Comparison of ENCODE assay signal across 16 mouse cellular contexts in genomic region chr7:46058882-46059281, GRCm38 (mm10). TPM values are rescaled to one million over a fixed set of nuclear protein-coding genes. Genes with fewer than 3 reads are reported as not detected.
DNase-seq lines count a peak whose midpoint lies in the region; ATAC-seq and TF ChIP-seq lines count a peak whose summit lies in the region.
"Had no signal": no experiment of that assay in that cellular context is flagged by ENCODE, and none has a peak within 500 bp of the region (broad histone marks: within the 10 kb centered on the region; RNA-seq: fewer than 3 reads in every experiment).

No protein-coding gene starts in this region.

- 82% methylated on average over 11 of the region's 11 CpGs for whole genome bisulfite sequencing in lung, adult 2 months
- 90% methylated on average over 11 of the region's 11 CpGs for WGBS in hindbrain, embryonic 12.5 days

- no peak for DNase-seq in lung, adult 2 months
- DNase-seq in lung, postnatal 25 days (ENCODE audit: low spot score) = no peak
- DNase-seq in thymus, postnatal 36 days = peak; percentile 37
- DNase-seq in neural tube, embryonic 10.5 days (ENCODE audit: extremely low spot score, low spot score) = no peak
- DNase-seq in left cerebral cortex, postnatal 36 days (ENCODE audit: low spot score in 2 of 2) = no peak
- DNase-seq: cerebellum, adult 2 months; heart, postnatal 14 days; kidney, postnatal 4 days had no signal

- H3K36me3 ChIP-seq in hindbrain, embryonic 12.5 days = peaks cover 92% of the 10 kb centered on the region

- no peak for TF ChIP-seq POLR2A in lung, adult 2 months (IDR thresholded peaks at IDR 0.05; ENCODE audit: borderline replicate concordance, extremely low read depth, low read depth, low read length)

- peak; percentile 78 to 81 for ATAC-seq in hematopoietic stem cell, adult 5-6 weeks (replicated peaks in 1 of 2; ENCODE audit: insufficient read depth in 1 of 2, low FRiP score in 2 of 2, low TSS enrichment in 1 of 2, low read depth in 1 of 2, poor library complexity in 2 of 2, severe bottlenecking in 2 of 2)
- ATAC-seq in neutrophil, adult 5-6 weeks (ENCODE audit: extremely low read depth, insufficient number of reproducible peaks, low FRiP score, poor library complexity, severe bottlenecking) = peak; percentile 68
- no peak for ATAC-seq in hindbrain, embryonic 12.5 days (ENCODE audit: low FRiP score)

- no peaks in the 10 kb centered on the region for H3K27me3 ChIP-seq in hindbrain, embryonic 12.5 days
- H3K27me3 ChIP-seq: embryonic facial prominence, embryonic 12.5 days; forebrain, embryonic 12.5 days; midbrain, embryonic 12.5 days had no signal

- no peaks in the 10 kb centered on the region for H3K4me1 ChIP-seq in lung, adult 2 months (ENCODE audit: control insufficient read depth, insufficient read depth, low read length)
- no peaks in the 10 kb centered on the region for H3K4me1 ChIP-seq in hindbrain, embryonic 12.5 days
- H3K4me1 ChIP-seq: embryonic facial prominence, embryonic 12.5 days; forebrain, embryonic 12.5 days; midbrain, embryonic 12.5 days had no signal

- H3K4me3 ChIP-seq in lung, adult 2 months (replicated peaks; ENCODE audit: extremely low read depth, low read depth, low read length) = peak overlapping the region; percentile 4
- H3K4me3 ChIP-seq in hindbrain, embryonic 12.5 days = no peak overlapping the region
- H3K4me3 ChIP-seq: embryonic facial prominence, embryonic 12.5 days; forebrain, embryonic 12.5 days; left cerebral cortex, adult 2 months; midbrain, embryonic 12.5 days had no signal

- H3K9ac ChIP-seq in hindbrain, embryonic 12.5 days = no peak overlapping the region
- H3K9ac ChIP-seq: embryonic facial prominence, embryonic 12.5 days; forebrain, embryonic 12.5 days; liver, embryonic 14.5 days; midbrain, embryonic 12.5 days had no signal

- intact Hi-C loops in left cerebral cortex, postnatal 36 days (cut with DNase I) = no loop called here

- no peaks in the 10 kb centered on the region for H3K9me3 ChIP-seq in hindbrain, embryonic 12.5 days (replicated peaks)
- H3K9me3 ChIP-seq: embryonic facial prominence, embryonic 12.5 days; forebrain, embryonic 12.5 days; midbrain, embryonic 12.5 days had no signal

- H3K27ac ChIP-seq in hindbrain, embryonic 12.5 days = no peak overlapping the region
- H3K27ac ChIP-seq: embryonic facial prominence, embryonic 12.5 days; forebrain, embryonic 12.5 days; left cerebral cortex, adult 2 months; liver, embryonic 14.5 days; midbrain, embryonic 12.5 days had no signal

- no peak overlapping the region for H3K4me2 ChIP-seq in hindbrain, embryonic 12.5 days (replicated peaks)
- H3K4me2 ChIP-seq: embryonic facial prominence, embryonic 12.5 days; forebrain, embryonic 12.5 days; midbrain, embryonic 12.5 days had no signal

- no peak for TF ChIP-seq CTCF in lung, adult 2 months (IDR thresholded peaks at IDR 0.05; ENCODE audit: insufficient read depth, low read length)

RNA-seq across cellular contexts. Expression of gene Nomo1, which starts 25.4 kb away (rescaled TPM):
- 27.8 and 34.0 TPM in 2 replicates for polyA plus RNA-seq in lung, adult 2 months (2012; rRNA removed)
- total RNA-seq in hematopoietic stem cell, adult 5-6 weeks (2017) = 36.7 and 48.5 TPM in 2 replicates
- total RNA-seq in neutrophil, adult 5-6 weeks (2017) = 29.1 and 29.7 TPM in 2 replicates
- 35.3 and 35.8 TPM in 2 replicates for polyA plus RNA-seq in hindbrain, embryonic 12.5 days (2016; fragmentation: Nextera tagmentation; extraction: Ambion mirVana)
- 100 to 1,000 TPM; 103 to 113 TPM for total RNA-seq in left cerebral cortex, postnatal 36 days (2021)

RNA-seq across cellular contexts. Expression of gene Abcc6, which starts 28.8 kb away (rescaled TPM):
- 1.5 TPM in 2 replicates for polyA plus RNA-seq in lung, adult 2 months (2012; rRNA removed)
- total RNA-seq in hematopoietic stem cell, adult 5-6 weeks (2017) = not detected in 2 replicates
- total RNA-seq in neutrophil, adult 5-6 weeks (2017) = not detected in 2 replicates
- 0.19 and 0.38 TPM in 2 replicates for polyA plus RNA-seq in hindbrain, embryonic 12.5 days (2016; fragmentation: Nextera tagmentation; extraction: Ambion mirVana)
- total RNA-seq in left cerebral cortex, postnatal 36 days (2021) = 1 to 10 TPM; 1.6 to 3.8 TPM

RNA-seq across cellular contexts. Expression of gene Kcnj11, which starts 41.7 kb away (rescaled TPM):
- polyA plus RNA-seq in lung, adult 2 months (2012; rRNA removed) = 4.9 and 5.3 TPM in 2 replicates
- not detected in 2 replicates for total RNA-seq in hematopoietic stem cell, adult 5-6 weeks (2017)
- not detected in 2 replicates for total RNA-seq in neutrophil, adult 5-6 weeks (2017)
- 0.51 and 0.61 TPM in 2 replicates for polyA plus RNA-seq in hindbrain, embryonic 12.5 days (2016; fragmentation: Nextera tagmentation; extraction: Ambion mirVana)
- 10 to 100 TPM; 41.3 to 44.6 TPM for total RNA-seq in left cerebral cortex, postnatal 36 days (2021)

Comparison
In these comparisons a context has a peak if more than half of its experiments do, and no peak if none do; other contexts are left out.
1. DNase-seq: peak in thymus, postnatal 36 days (2 of 2); none in lung, adult 2 months (single experiment), lung, postnatal 25 days (single experiment), neural tube, embryonic 10.5 days (single experiment) and left cerebral cortex, postnatal 36 days (0 of 2).
2. RNA of gene Kcnj11, which starts 41.7 kb away (total RNA-seq): 41.3 to 44.6 TPM in left cerebral cortex, postnatal 36 days; not detected in hematopoietic stem cell, adult 5-6 weeks and not detected in neutrophil, adult 5-6 weeks; every median in the first group is over 10 times any median in the second.